Mouse (Mus musculus) C2C12 (cell line): ENCODE measurements around the gene Kcnh1.

ENCODE experiments used
- CEBPB ChIP-seq: IDR thresholded peaks from one replicate; pipeline ENCODE4 v1.6.1; 2011; ENCODE audit warnings: low read depth, mild to moderate bottlenecking, control low read depth, moderate library complexity
- CTCF ChIP-seq: IDR thresholded peaks from one replicate; pipeline ENCODE4 v1.5.1; 2011; ENCODE audit not compliant: control insufficient read depth, insufficient read depth, insufficient read length
- FOSL1 ChIP-seq: IDR thresholded peaks from one replicate; pipeline ENCODE4 v1.8.0; 2011; ENCODE audit warnings: mild to moderate bottlenecking, low read length; ENCODE audit not compliant: poor library complexity, insufficient read depth, severe bottlenecking
- MAX ChIP-seq: IDR thresholded peaks from one replicate; pipeline ENCODE4 v1.6.1; 2011; ENCODE audit warnings: mild to moderate bottlenecking, control low read depth
- MYOD1 ChIP-seq: IDR thresholded peaks from one replicate; pipeline ENCODE4 v1.6.1; 2011; ENCODE audit warnings: low read depth; ENCODE audit not compliant: control insufficient read depth, insufficient read length
- MYOG ChIP-seq: IDR thresholded peaks from one replicate; pipeline ENCODE4 v1.6.1; 2011; ENCODE audit not compliant: control insufficient read depth, insufficient read length; ENCODE audit errors: extremely low read depth
- USF1 ChIP-seq: IDR thresholded peaks from one replicate; pipeline ENCODE4 v1.6.1; 2011; ENCODE audit warnings: low read depth, mild to moderate bottlenecking, control low read depth, moderate library complexity

- TF ChIP-seq CTCF: no peak
- TF ChIP-seq CEBPB: no peak
- TF ChIP-seq MAX: no peak
- TF ChIP-seq USF1: no peak
- TF ChIP-seq MYOD1: no peak
- no peak for TF ChIP-seq FOSL1
- no peak for TF ChIP-seq MYOG
Measured at GRCm38 (mm10) chr1:192533016-192533415, 342.4 kb downstream of the Kcnh1 start.
